Mouse (Mus musculus): ENCODE results near the gene Cwc22. TPM values are rescaled to one million over a fixed set of nuclear protein-coding genes. Genes with fewer than 3 reads are reported as not detected.

The Cwc22 gene
- polyA plus RNA-seq, 1 experiment from 2014 or later = 8.8 TPM

GRCm38 (mm10) chr2:77971871-77972270 is 25.7 kb upstream of the Cwc22 start:
- Histone ChIP-seq H3K9me3 (ENCODE audit: control insufficient read depth) (no peaks in the 10 kb centered on the region), H3K9ac (ENCODE audit: low read depth, low read length) (no peak overlapping the region), H3K27ac (ENCODE audit: low read depth, low read length) (no peak overlapping the region), H3K36me3 (ENCODE audit: control insufficient read depth, insufficient read depth) (no peaks in the 10 kb centered on the region), H3K4me3 (ENCODE audit: low read depth, low read length) (no peak overlapping the region), H3K4me1 (replicated peaks; ENCODE audit: control insufficient read depth, insufficient read depth, low read length) (no peaks in the 10 kb centered on the region), H3K4me2 (replicated peaks; ENCODE audit: low read depth) (no peak overlapping the region), H3K27me3 (replicated peaks; ENCODE audit: control insufficient read depth, insufficient read depth, low read length) (no peaks in the 10 kb centered on the region)
- TF ChIP-seq CTCF (IDR thresholded peaks at IDR 0.05; ENCODE audit: low read depth) = no peak
- ATAC-seq = no peak
- WGBS = 90% methylated on average over 1 of the region's 1 CpGs

- TF ChIP-seq CTCF (IDR thresholded peaks at IDR 0.05; ENCODE audit: low read depth) = no peak
- Histone ChIP-seq H3K9ac (ENCODE audit: low read depth, low read length) (no peak overlapping the region), H3K27me3 (replicated peaks; ENCODE audit: control insufficient read depth, insufficient read depth, low read length) (no peaks in the 10 kb centered on the region), H3K9me3 (ENCODE audit: control insufficient read depth) (no peaks in the 10 kb centered on the region), H3K27ac (ENCODE audit: low read depth, low read length) (no peak overlapping the region), H3K4me3 (ENCODE audit: low read depth, low read length) (no peak overlapping the region), H3K36me3 (ENCODE audit: control insufficient read depth, insufficient read depth) (no peaks in the 10 kb centered on the region), H3K4me2 (replicated peaks; ENCODE audit: low read depth) (no peak overlapping the region), H3K4me1 (replicated peaks; ENCODE audit: control insufficient read depth, insufficient read depth, low read length) (no peaks in the 10 kb centered on the region)
- 78% methylated on average over 2 of the region's 2 CpGs for WGBS
- ATAC-seq = no peak
Measured at GRCm38 (mm10) chr2:77971361-77971760, 25.2 kb upstream of the Cwc22 start.

GRCm38 (mm10) chr2:77970556-77970955 is 24.4 kb upstream of the Cwc22 start:
- Histone ChIP-seq H3K4me3 (ENCODE audit: low read depth, low read length) (no peak overlapping the region), H3K27ac (ENCODE audit: low read depth, low read length) (no peak overlapping the region), H3K9me3 (ENCODE audit: control insufficient read depth) (no peaks in the 10 kb centered on the region), H3K4me2 (replicated peaks; ENCODE audit: low read depth) (no peak overlapping the region), H3K27me3 (replicated peaks; ENCODE audit: control insufficient read depth, insufficient read depth, low read length) (no peaks in the 10 kb centered on the region), H3K9ac (ENCODE audit: low read depth, low read length) (no peak overlapping the region), H3K36me3 (ENCODE audit: control insufficient read depth, insufficient read depth) (no peaks in the 10 kb centered on the region), H3K4me1 (replicated peaks; ENCODE audit: control insufficient read depth, insufficient read depth, low read length) (no peaks in the 10 kb centered on the region)
- ATAC-seq = no peak
- no peak for TF ChIP-seq CTCF (IDR thresholded peaks at IDR 0.05; ENCODE audit: low read depth)
- 70% methylated on average over 3 of the region's 3 CpGs for WGBS

DNA sequence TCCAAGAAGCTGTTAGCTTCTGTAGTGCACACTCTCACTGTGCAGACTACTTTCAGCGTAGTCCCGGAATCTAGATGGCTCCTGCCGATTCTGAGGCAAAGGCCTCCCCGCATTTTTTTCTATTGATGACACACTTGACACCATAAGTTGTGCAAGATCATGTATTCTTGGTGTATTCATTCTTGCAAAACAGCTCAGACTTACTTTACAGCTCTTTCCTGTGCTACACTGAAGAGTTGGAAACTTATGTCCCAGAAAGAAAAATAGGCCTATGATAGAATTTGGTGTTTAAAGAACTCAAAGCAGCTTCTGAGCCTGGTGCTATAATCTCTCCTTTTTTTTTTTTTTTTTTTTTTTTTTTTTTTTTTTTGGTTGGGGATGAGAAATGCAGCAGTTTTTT is 23.8 kb upstream of the Cwc22 start:
- Histone ChIP-seq H3K27ac (ENCODE audit: low read depth, low read length) (no peak overlapping the region), H3K4me2 (replicated peaks; ENCODE audit: low read depth) (no peak overlapping the region), H3K9me3 (ENCODE audit: control insufficient read depth) (no peaks in the 10 kb centered on the region), H3K4me3 (ENCODE audit: low read depth, low read length) (no peak overlapping the region), H3K27me3 (replicated peaks; ENCODE audit: control insufficient read depth, insufficient read depth, low read length) (no peaks in the 10 kb centered on the region), H3K4me1 (replicated peaks; ENCODE audit: control insufficient read depth, insufficient read depth, low read length) (no peaks in the 10 kb centered on the region), H3K36me3 (ENCODE audit: control insufficient read depth, insufficient read depth) (no peaks in the 10 kb centered on the region), H3K9ac (ENCODE audit: low read depth, low read length) (no peak overlapping the region)
- ATAC-seq = no peak
- TF ChIP-seq CTCF (IDR thresholded peaks at IDR 0.05; ENCODE audit: low read depth) = no peak
- 95% methylated on average over 4 of the region's 4 CpGs for WGBS

DNA sequence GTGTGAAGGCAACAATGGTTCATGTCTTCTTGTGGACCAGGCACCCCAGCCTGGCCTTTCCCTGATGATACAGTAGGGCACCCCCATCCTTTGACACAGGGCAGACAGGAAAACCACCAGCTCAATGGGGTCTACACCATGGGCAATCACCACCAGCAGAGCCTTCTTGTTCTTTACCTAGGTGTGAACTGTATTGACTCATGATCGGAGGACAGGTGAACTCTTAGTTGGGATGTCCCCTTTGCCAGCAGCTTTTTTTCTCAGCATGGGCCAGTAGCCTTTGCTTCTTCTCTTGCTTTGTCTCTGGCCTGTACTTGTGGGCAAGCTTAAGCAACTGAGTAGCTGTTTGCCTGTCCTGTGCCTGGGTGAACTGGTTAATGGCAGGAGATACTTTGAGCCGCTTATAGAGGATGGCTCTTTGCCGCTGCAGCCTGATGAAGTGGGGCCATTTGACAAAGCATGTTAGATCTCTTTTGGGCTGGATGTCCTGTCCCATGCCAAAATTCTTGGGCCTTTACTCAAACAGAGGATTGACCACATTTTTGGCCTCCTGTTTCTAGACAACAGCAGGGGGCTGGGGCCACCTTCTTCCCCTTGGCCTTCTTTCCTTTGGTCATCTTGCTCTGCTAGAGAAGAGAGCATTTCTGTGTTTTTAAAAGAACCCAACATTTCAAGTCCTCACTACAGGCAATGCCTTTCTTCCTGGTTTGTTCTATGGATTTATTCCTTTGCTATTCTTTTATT is 16.4 kb upstream of the Cwc22 start:
- Histone ChIP-seq H3K27ac (ENCODE audit: low read depth, low read length) (no peak overlapping the region), H3K4me1 (replicated peaks; ENCODE audit: control insufficient read depth, insufficient read depth, low read length) (no peaks in the 10 kb centered on the region), H3K36me3 (ENCODE audit: control insufficient read depth, insufficient read depth) (no peaks in the 10 kb centered on the region), H3K4me3 (ENCODE audit: low read depth, low read length) (no peak overlapping the region), H3K4me2 (replicated peaks; ENCODE audit: low read depth) (no peak overlapping the region), H3K9me3 (ENCODE audit: control insufficient read depth) (no peaks in the 10 kb centered on the region), H3K9ac (ENCODE audit: low read depth, low read length) (no peak overlapping the region), H3K27me3 (replicated peaks; ENCODE audit: control insufficient read depth, insufficient read depth, low read length) (no peaks in the 10 kb centered on the region)
- TF ChIP-seq CTCF (IDR thresholded peaks at IDR 0.05; ENCODE audit: low read depth) = no peak
- ATAC-seq = no peak
- 98% methylated on average over 3 of the region's 3 CpGs for WGBS

DNA sequence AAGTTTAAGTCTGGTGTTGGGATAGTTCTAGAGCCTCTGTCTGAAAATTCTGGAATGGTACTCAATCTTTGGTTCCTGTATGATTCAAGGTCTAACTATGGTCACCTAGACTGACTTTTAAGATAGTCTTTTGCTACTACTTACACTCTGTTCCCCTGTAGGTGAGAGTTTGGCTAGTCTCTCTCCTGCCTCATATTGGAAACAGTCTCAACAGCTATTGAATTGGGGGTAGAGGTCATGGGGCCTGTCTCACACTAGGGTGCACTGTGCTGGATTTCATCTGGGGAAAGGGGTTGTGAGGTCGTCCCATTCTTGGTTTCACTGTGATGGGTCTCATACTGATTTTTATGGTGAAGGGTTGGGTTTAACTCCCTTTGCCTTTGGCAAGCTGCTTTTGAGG is 15.1 kb upstream of the Cwc22 start:
- Histone ChIP-seq H3K27ac (ENCODE audit: low read depth, low read length) (no peak overlapping the region), H3K4me1 (replicated peaks; ENCODE audit: control insufficient read depth, insufficient read depth, low read length) (no peaks in the 10 kb centered on the region), H3K4me2 (replicated peaks; ENCODE audit: low read depth) (no peak overlapping the region), H3K9me3 (ENCODE audit: control insufficient read depth) (no peaks in the 10 kb centered on the region), H3K4me3 (ENCODE audit: low read depth, low read length) (no peak overlapping the region), H3K9ac (ENCODE audit: low read depth, low read length) (no peak overlapping the region), H3K27me3 (replicated peaks; ENCODE audit: control insufficient read depth, insufficient read depth, low read length) (no peaks in the 10 kb centered on the region), H3K36me3 (ENCODE audit: control insufficient read depth, insufficient read depth) (no peaks in the 10 kb centered on the region)
- no peak for ATAC-seq
- TF ChIP-seq CTCF (IDR thresholded peaks at IDR 0.05; ENCODE audit: low read depth) = no peak
- WGBS = 79% methylated on average over 1 of the region's 1 CpGs

Measured in intestine, postnatal 0 days (tissue).